Mouse (Mus musculus) limb, embryonic 12.5 days (tissue): ENCODE results near the gene Syngr3. TPM values are rescaled to one million over a fixed set of nuclear protein-coding genes. Genes with fewer than 3 reads are reported as not detected.
"Not testable (repeated sequence)": the region's sequence is repeated elsewhere in the genome, so short reads cannot be mapped to it uniquely, and the experiment has no call there.

ENCODE experiments used
- ATAC-seq: fragments of 200-750 bp; cut with Nextera tagmentation; 2 replicates; pipeline ENCODE4 v1.8.0; 2017; ENCODE audit warnings: low read depth, moderate TSS enrichment; ENCODE audit not compliant: insufficient number of reproducible peaks, insufficient read depth, low FRiP score, low TSS enrichment
- H3K27ac ChIP-seq: fragments of 300-500 bp; sonication (generic); 2 replicates; pipeline ENCODE4 v1.5.1; 2016; ENCODE audit warnings: mild to moderate bottlenecking, moderate library complexity
- H3K27me3 ChIP-seq: fragments of 300-500 bp; sonication (generic); 2 replicates; pipeline ENCODE4 v1.6.1; 2016; ENCODE audit warnings: mild to moderate bottlenecking, moderate library complexity
- H3K36me3 ChIP-seq: fragments of 300-500 bp; sonication (generic); 2 replicates; pipeline ENCODE4 v1.6.1; 2016; ENCODE audit warnings: mild to moderate bottlenecking, moderate library complexity
- H3K4me1 ChIP-seq: fragments of 300-500 bp; sonication (generic); replicated peaks from 2 replicates; pipeline ENCODE4 v1.6.1; 2016
- H3K4me2 ChIP-seq: fragments of 300-500 bp; sonication (generic); 2 replicates; pipeline ENCODE4 v1.6.1; 2016; ENCODE audit warnings: mild to moderate bottlenecking, moderate library complexity
- H3K4me3 ChIP-seq: fragments of 300-500 bp; sonication (generic); replicated peaks from 2 replicates; pipeline ENCODE4 v1.5.1; 2016; ENCODE audit warnings: mild to moderate bottlenecking
- H3K9ac ChIP-seq: fragments of 300-500 bp; sonication (generic); replicated peaks from 2 replicates; pipeline ENCODE4 v1.6.1; 2016; ENCODE audit warnings: mild to moderate bottlenecking, moderate library complexity
- H3K9me3 ChIP-seq: fragments of 300-500 bp; sonication (generic); 2 replicates; pipeline ENCODE4 v1.6.1; 2016; ENCODE audit warnings: mild to moderate bottlenecking, moderate library complexity
- WGBS: fragments of 180-500 bp; shearing (Covaris S2); methylation state at CpG from one replicate; pipeline ENCODE4 v1.1.7; 2016; 5-methylcytosine and 5-hydroxymethylcytosine counted together
- polyA plus RNA-seq: library from polyadenylated mRNA; unstranded; fragments of >200 nt; fragmentation: Nextera tagmentation; extraction: Ambion mirVana; gene quantifications from 2 replicates; pipeline ENCODE4 v1.2.1, GENCODE M21; 2016

Syngr3 gene
- polyA plus RNA-seq, 1 experiment from 2014 or later: 8.2 TPM

GRCm38 (mm10) chr17:24672141-24672540 is 17.6 kb downstream of the Syngr3 start:
- WGBS: 22% methylated on average over 5 of the region's 5 CpGs

GRCm38 (mm10) chr17:24671346-24671745 is 18.4 kb downstream of the Syngr3 start:
- WGBS: 80% methylated on average over 5 of the region's 5 CpGs
- Histone ChIP-seq H3K9ac (peak overlapping the region; percentile 44), H3K4me3 (0 out of 2 replicates have a peak overlapping the region, but pooled peaks have one; percentile 99)

More at GRCm38 (mm10) chr17:24672141-24672540, 17.6 kb downstream of the Syngr3 start:
- Histone ChIP-seq H3K4me1 (peaks cover 31% of the 10 kb centered on the region), H3K4me3 (no peak overlapping the region), H3K36me3 (peaks cover 12% of the 10 kb centered on the region), H3K9me3 (no peaks in the 10 kb centered on the region), H3K27me3 (no peaks in the 10 kb centered on the region), H3K27ac (no peak overlapping the region), H3K4me2 (peak overlapping the region; percentile 85), H3K9ac (peak overlapping the region; percentile 44)
- no peak for ATAC-seq

GRCm38 (mm10) chr17:24670246-24670844 is 19.4 kb downstream of the Syngr3 start:
- peak overlapping the region; percentile 97 for H3K9ac ChIP-seq
- WGBS: 12% methylated on average over 8 of the region's 8 CpGs
- peak overlapping the region; percentile 85 for H3K4me2 ChIP-seq
- 0 out of 2 replicates have a peak, but pooled peaks cover 4% of the 10 kb centered on the region for H3K36me3 ChIP-seq
- H3K27me3 ChIP-seq: no peaks in the 10 kb centered on the region
- peaks cover 31% of the 10 kb centered on the region for H3K4me1 ChIP-seq
- H3K27ac ChIP-seq: peak overlapping the region; percentile 86
- H3K9me3 ChIP-seq: no peaks in the 10 kb centered on the region
- no peak for ATAC-seq
- H3K4me3 ChIP-seq: peak overlapping the region; percentile 99

More at GRCm38 (mm10) chr17:24671346-24671745, 18.4 kb downstream of the Syngr3 start:
- Histone ChIP-seq H3K9me3 (no peaks in the 10 kb centered on the region), H3K4me2 (peak overlapping the region; percentile 85), H3K27ac (no peak overlapping the region), H3K4me1 (peaks cover 31% of the 10 kb centered on the region), H3K27me3 (no peaks in the 10 kb centered on the region), H3K36me3 (peaks cover 4% of the 10 kb centered on the region; the same call in 1 of the 2 replicates)
- no peak for ATAC-seq

- under 1% methylated on average over 73 of the region's 80 CpGs for WGBS
- peaks cover 31% of the 10 kb centered on the region for H3K4me1 ChIP-seq
Measured at GRCm38 (mm10) chr17:24669545-24670245, 20.1 kb downstream of the Syngr3 start, which contains the start of gene Zfp598. TSS of gene Zfp598 (plus strand) at chr17:24669687.

GRCm38 (mm10) chr17:24669214-24669544 is 20.6 kb downstream of the Syngr3 start:
- Histone ChIP-seq H3K4me2 (peak overlapping the region; percentile 85), H3K9ac (peak overlapping the region; percentile 97; the same call in 1 of the 2 replicates), H3K4me3 (peak overlapping the region; percentile 99), H3K27ac (peak overlapping the region; percentile 86), H3K4me1 (peaks cover 31% of the 10 kb centered on the region)
- not testable (repeated sequence) for H3K36me3 ChIP-seq, H3K9me3 ChIP-seq, H3K27me3 ChIP-seq
- 12% methylated on average over 15 of the region's 15 CpGs for WGBS
- ATAC-seq: peak; percentile 42

More at GRCm38 (mm10) chr17:24669545-24670245, 20.1 kb downstream of the Syngr3 start, which contains the start of gene Zfp598:
- Histone ChIP-seq H3K27ac (peak within 1 kb of the TSS; percentile 86), H3K4me2 (peak within 1 kb of the TSS; percentile 85), H3K9ac (peak within 1 kb of the TSS; percentile 97), H3K27me3 (no peaks in the 10 kb centered on the region), H3K36me3 (0 out of 2 replicates have a peak, but pooled peaks cover 4% of the 10 kb centered on the region), H3K9me3 (no peaks in the 10 kb centered on the region), H3K4me3 (peak within 1 kb of the TSS; percentile 99)
- ATAC-seq: peak; percentile 96

- H3K36me3 ChIP-seq: no peaks in the 10 kb centered on the region
- H3K4me3 ChIP-seq: no peak overlapping the region
- H3K27ac ChIP-seq: no peak overlapping the region
- H3K9me3 ChIP-seq: no peaks in the 10 kb centered on the region
- peaks cover 28% of the 10 kb centered on the region for H3K4me1 ChIP-seq
- H3K9ac ChIP-seq: no peak overlapping the region
- WGBS: 26% methylated on average over 6 of the region's 6 CpGs
- no peak for ATAC-seq
- no peak overlapping the region for H3K4me2 ChIP-seq
- no peaks in the 10 kb centered on the region for H3K27me3 ChIP-seq
Measured at GRCm38 (mm10) chr17:24667416-24667815, 22.3 kb downstream of the Syngr3 start.

GRCm38 (mm10) chr17:24667011-24667410 is 22.7 kb downstream of the Syngr3 start:
- 65% methylated on average over 7 of the region's 7 CpGs for WGBS
- not testable (repeated sequence) for ATAC-seq, H3K4me3 ChIP-seq, H3K36me3 ChIP-seq, H3K27me3 ChIP-seq, H3K9ac ChIP-seq, H3K27ac ChIP-seq, H3K4me2 ChIP-seq, H3K9me3 ChIP-seq
- H3K4me1 ChIP-seq: peaks cover 24% of the 10 kb centered on the region

GRCm38 (mm10) chr17:24658017-24658758 is 31.6 kb downstream of the Syngr3 start, which contains the start of gene Npw:
TSS of gene Npw (minus strand) at chr17:24658457.
- ATAC-seq: peak; percentile 46; the same call in 1 of the 2 replicates
- Histone ChIP-seq H3K4me2 (peak within 1 kb of the TSS; percentile 97), H3K27ac (no peak within 1 kb of the TSS), H3K27me3 (peaks cover 56% of the 10 kb centered on the region), H3K4me3 (peak within 1 kb of the TSS; percentile 52), H3K36me3 (no peaks in the 10 kb centered on the region), H3K9ac (peak within 1 kb of the TSS; percentile 63), H3K9me3 (no peaks in the 10 kb centered on the region), H3K4me1 (peaks cover 12% of the 10 kb centered on the region)
- WGBS: 1% methylated on average over 47 of the region's 47 CpGs

GRCm38 (mm10) chr17:24654969-24655368 is 34.8 kb downstream of the Syngr3 start:
- no peak for ATAC-seq
- H3K4me3 ChIP-seq: no peak overlapping the region
- no peak overlapping the region for H3K27ac ChIP-seq
- H3K27me3 ChIP-seq: peaks cover 41% of the 10 kb centered on the region
- no peak overlapping the region for H3K4me2 ChIP-seq
- no peaks in the 10 kb centered on the region for H3K36me3 ChIP-seq
- no peak overlapping the region for H3K9ac ChIP-seq
- no peaks in the 10 kb centered on the region for H3K9me3 ChIP-seq
- H3K4me1 ChIP-seq: peaks cover 18% of the 10 kb centered on the region
- WGBS: 83% methylated on average over 4 of the region's 4 CpGs

GRCm38 (mm10) chr17:24653967-24654710 is 35.6 kb downstream of the Syngr3 start:
- Histone ChIP-seq H3K4me1 (peaks cover 23% of the 10 kb centered on the region), H3K9me3 (no peaks in the 10 kb centered on the region), H3K27ac (peak overlapping the region; percentile 59; the same call in 1 of the 2 replicates), H3K4me3 (peak overlapping the region; percentile 35), H3K9ac (no peak overlapping the region), H3K4me2 (peak overlapping the region; percentile 62), H3K36me3 (no peaks in the 10 kb centered on the region), H3K27me3 (peaks cover 32% of the 10 kb centered on the region)
- WGBS: 6% methylated on average over 19 of the region's 19 CpGs
- ATAC-seq: no peak
